Mouse (Mus musculus) forebrain, embryonic 14.5 days (tissue): ENCODE measurements around the gene Ttc16. TPM values are rescaled to one million over a fixed set of nuclear protein-coding genes. Genes with fewer than 3 reads are reported as not detected.
A peak's percentile ranks its signal among the peaks of the same experiment; 100 is the strongest.

Experiments used
- ATAC-seq: fragments of 200-750 bp; cut with Nextera tagmentation; 2 replicates; pipeline ENCODE4 v1.8.0; 2017; ENCODE audit warnings: mild to moderate bottlenecking, moderate library complexity
- DNase-seq: peaks from one replicate; pipeline ENCODE4 v3.0.0-alpha.2; 2015; ENCODE audit warnings: low spot score
- H3K27ac ChIP-seq: fragments of 300-500 bp; sonication (generic); 2 replicates; pipeline ENCODE4 v1.5.1; 2014; ENCODE audit warnings: low read depth, mild to moderate bottlenecking, control low read depth, low read length, moderate library complexity
- H3K27me3 ChIP-seq: fragments of 300-500 bp; sonication (generic); replicated peaks from 2 replicates; pipeline ENCODE4 v1.6.1; 2014; ENCODE audit warnings: low read length, control low read depth, mixed read lengths; ENCODE audit not compliant: control insufficient read depth, insufficient read depth
- H3K36me3 ChIP-seq: fragments of 300-500 bp; sonication (generic); 2 replicates; pipeline ENCODE4 v1.6.1; 2014; ENCODE audit warnings: low read length, control low read depth; ENCODE audit not compliant: control insufficient read depth, insufficient read depth
- H3K4me1 ChIP-seq: fragments of 300-500 bp; sonication (generic); 2 replicates; pipeline ENCODE4 v1.6.1; 2014; ENCODE audit warnings: antibody characterized with exemption, low read length, control low read depth; ENCODE audit not compliant: control insufficient read depth, insufficient read depth
- H3K4me2 ChIP-seq: fragments of 300-500 bp; sonication (generic); 2 replicates; pipeline ENCODE4 v1.6.1; 2014; ENCODE audit warnings: mild to moderate bottlenecking, control low read depth, low read length
- H3K4me3 ChIP-seq: fragments of 300-500 bp; sonication (generic); 2 replicates; pipeline ENCODE4 v1.5.1; 2014; ENCODE audit warnings: low read depth, low read length, control low read depth
- H3K9ac ChIP-seq: fragments of 300-500 bp; sonication (generic); 2 replicates; pipeline ENCODE4 v1.6.1; 2014; ENCODE audit warnings: mild to moderate bottlenecking, low read length, control low read depth, moderate library complexity
- H3K9me3 ChIP-seq: fragments of 300-500 bp; sonication (generic); replicated peaks from 2 replicates; pipeline ENCODE4 v1.6.1; 2016; ENCODE audit warnings: low read length, control low read depth, mixed read lengths; ENCODE audit not compliant: control insufficient read depth
- WGBS: fragments of 180-500 bp; shearing (Covaris S2); extraction: QIAGEN DNeasy Blood & Tissue Kit; methylation state at CpG from one replicate; pipeline ENCODE4 v1.1.7; 2014; 5-methylcytosine and 5-hydroxymethylcytosine counted together
- polyA plus RNA-seq: library from polyadenylated mRNA; unstranded; fragments of >200 nt; fragmentation: Nextera tagmentation; extraction: Ambion mirVana; gene quantifications from 2 replicates; pipeline ENCODE4 v1.2.1, GENCODE M21; 2014

The Ttc16 gene
- polyA plus RNA-seq, 1 experiment from 2014 or later = 0.27 TPM

GRCm38 (mm10) chr2:32720681-32721229 lies 54.7 kb downstream of the Ttc16 start, which contains the start of gene Sh2d3c:
Gene Sh2d3c, plus strand, starts transcription at chr2:32721055.
- Histone ChIP-seq H3K4me2 (no peak within 1 kb of the TSS), H3K9ac (no peak within 1 kb of the TSS), H3K4me3 (no peak within 1 kb of the TSS), H3K4me1 (no peaks in the 10 kb centered on the region), H3K9me3 (no peaks in the 10 kb centered on the region), H3K27ac (no peak within 1 kb of the TSS), H3K36me3 (no peaks in the 10 kb centered on the region), H3K27me3 (no peaks in the 10 kb centered on the region)
- WGBS = 64% methylated on average over 8 of the region's 8 CpGs
- ATAC-seq (no peak), DNase-seq (no peak)

DNA sequence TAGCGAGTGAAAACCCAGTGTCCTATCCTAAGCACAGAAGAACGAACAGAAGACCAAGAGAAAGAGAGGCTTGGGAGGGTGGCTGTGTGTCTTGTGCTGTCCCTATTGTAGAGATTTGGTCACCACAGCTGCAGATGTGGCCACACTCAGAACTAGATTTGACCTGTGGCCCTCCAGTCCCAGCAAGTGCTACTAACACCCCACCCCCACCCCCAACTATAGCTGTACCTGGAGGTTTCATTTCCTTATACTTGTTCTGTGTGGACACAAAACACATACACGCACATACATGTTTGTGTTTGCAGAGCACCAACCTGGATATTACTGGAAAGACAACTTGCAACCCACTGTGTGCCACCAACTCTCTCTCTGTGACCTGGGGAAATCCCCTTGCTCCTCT lies 55.4 kb downstream of the Ttc16 start:
- Histone ChIP-seq H3K27ac (no peak overlapping the region), H3K4me2 (no peak overlapping the region), H3K4me3 (no peak overlapping the region), H3K9me3 (no peaks in the 10 kb centered on the region), H3K36me3 (no peaks in the 10 kb centered on the region), H3K4me1 (no peaks in the 10 kb centered on the region), H3K27me3 (no peaks in the 10 kb centered on the region), H3K9ac (no peak overlapping the region)
- no peak for DNase-seq
- WGBS = 92% methylated on average over 3 of the region's 3 CpGs
- ATAC-seq = no peak

DNA sequence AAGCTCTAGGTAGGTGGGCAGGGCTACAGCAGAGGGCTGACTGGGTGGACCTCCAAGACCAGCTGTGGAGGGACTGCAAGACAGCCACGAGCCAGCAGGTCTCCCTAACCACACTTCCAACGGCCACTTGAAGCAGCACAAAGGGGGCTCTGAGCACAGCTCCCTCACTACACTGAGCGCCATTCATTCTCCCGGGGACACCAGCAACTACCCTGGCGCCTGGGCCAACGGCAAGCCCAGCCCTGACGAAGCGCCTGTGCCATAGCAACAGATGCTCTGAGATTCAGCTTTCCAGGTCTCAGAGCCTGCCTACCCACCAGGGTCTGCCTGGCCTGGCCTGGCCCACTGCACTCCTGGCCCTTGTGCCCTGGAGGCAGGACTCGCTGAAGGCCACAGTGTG lies 56.7 kb downstream of the Ttc16 start:
- Histone ChIP-seq H3K4me1 (peaks cover 4% of the 10 kb centered on the region), H3K36me3 (no peaks in the 10 kb centered on the region), H3K9ac (no peak overlapping the region; the same call in 1 of the 2 replicates), H3K9me3 (no peaks in the 10 kb centered on the region), H3K27ac (no peak overlapping the region), H3K4me2 (no peak overlapping the region), H3K4me3 (no peak overlapping the region), H3K27me3 (no peaks in the 10 kb centered on the region)
- DNase-seq (no peak), ATAC-seq (peak; percentile 51)
- 33% methylated on average over 9 of the region's 9 CpGs for WGBS

DNA sequence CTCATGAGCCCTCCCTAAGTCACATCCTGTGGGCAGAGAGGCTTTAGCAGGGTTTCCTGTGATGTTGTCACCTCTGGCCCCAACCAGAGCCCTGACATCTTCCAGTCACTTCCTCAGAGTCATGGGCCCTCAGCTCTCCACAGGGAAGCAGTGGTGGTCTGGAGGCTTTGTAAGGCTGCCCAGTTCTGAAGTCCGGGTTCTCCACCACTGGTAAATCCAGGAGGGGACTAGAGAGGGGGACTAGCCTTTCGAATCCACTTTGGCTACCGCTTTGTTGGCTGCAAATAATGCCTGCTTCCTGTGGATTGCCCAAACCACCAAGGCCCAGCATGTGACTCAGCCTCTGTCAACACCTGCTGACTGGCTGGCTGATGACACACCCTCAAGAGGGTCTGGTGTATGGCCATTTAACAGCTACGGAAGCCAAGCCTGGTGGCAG lies 60.4 kb downstream of the Ttc16 start:
- Histone ChIP-seq H3K4me1 (peaks cover 14% of the 10 kb centered on the region), H3K9ac (no peak overlapping the region), H3K27ac (no peak overlapping the region), H3K36me3 (peaks cover 14% of the 10 kb centered on the region), H3K27me3 (no peaks in the 10 kb centered on the region), H3K4me2 (no peak overlapping the region), H3K9me3 (no peaks in the 10 kb centered on the region), H3K4me3 (no peak overlapping the region)
- 65% methylated on average over 4 of the region's 4 CpGs for WGBS
- DNase-seq (no peak), ATAC-seq (no peak)

GRCm38 (mm10) chr2:32714117-32714986 lies 61.1 kb downstream of the Ttc16 start:
- 64% methylated on average over 11 of the region's 11 CpGs for WGBS
- Histone ChIP-seq H3K4me3 (no peak overlapping the region), H3K9ac (peak overlapping the region; percentile 72), H3K27ac (peak overlapping the region; percentile 97), H3K36me3 (peaks cover 20% of the 10 kb centered on the region), H3K4me1 (peaks cover 14% of the 10 kb centered on the region), H3K27me3 (no peaks in the 10 kb centered on the region), H3K4me2 (no peak overlapping the region), H3K9me3 (no peaks in the 10 kb centered on the region)
- DNase-seq (no peak), ATAC-seq (no peak)

DNA sequence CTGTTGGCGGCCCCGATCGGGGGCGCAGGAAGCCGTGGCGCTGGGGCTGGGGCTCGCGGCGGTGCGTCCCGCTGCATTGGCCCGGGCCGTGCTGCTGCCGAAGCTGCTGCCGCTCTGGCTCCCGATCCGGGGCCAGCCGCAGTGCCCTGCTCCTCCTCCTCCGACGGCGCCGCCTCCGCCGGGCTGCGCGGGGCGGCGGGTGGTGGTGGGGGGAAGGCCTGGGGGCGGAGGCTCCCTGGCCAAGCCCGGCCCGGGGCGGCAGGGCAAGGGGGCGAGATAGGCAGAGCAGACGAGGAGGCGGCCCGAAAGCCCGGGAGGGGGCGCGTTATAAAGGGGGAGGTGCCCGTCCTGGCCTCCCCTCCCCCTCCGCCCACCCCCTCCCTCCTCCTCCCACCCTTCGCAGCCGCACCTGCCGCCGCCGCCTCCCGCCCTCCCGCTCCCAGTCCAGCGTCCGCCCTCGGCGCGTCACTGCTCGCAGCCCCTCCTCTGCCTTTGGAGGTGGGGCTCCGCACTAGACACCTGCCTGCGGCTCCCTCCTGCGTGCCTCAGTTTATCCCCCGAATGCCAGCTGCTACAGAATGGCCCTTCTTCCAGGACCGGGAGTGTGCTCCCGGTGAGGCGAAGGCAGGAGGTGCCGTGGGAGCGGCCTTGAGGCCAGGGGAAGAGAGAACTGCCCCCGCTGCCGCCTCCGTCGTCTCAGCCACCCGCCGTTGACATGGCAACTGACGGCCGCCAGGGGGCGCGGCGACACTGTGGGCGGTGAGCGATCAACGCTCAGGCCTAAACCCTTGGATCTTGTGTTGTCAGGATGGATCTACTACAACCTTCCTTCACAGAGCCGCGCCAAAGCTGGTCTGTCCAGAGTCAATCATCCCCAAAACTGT lies 62.3 kb downstream of the Ttc16 start, which contains the start of gene Cdk9:
Gene Cdk9, minus strand, starts transcription at position 143 of the 884 bp plus-strand sequence.
- Histone ChIP-seq H3K4me2 (peak within 1 kb of the TSS; percentile 90), H3K27ac (peak within 1 kb of the TSS; percentile 97), H3K4me1 (peaks cover 14% of the 10 kb centered on the region), H3K4me3 (peak within 1 kb of the TSS; percentile 89), H3K36me3 (peaks cover 31% of the 10 kb centered on the region), H3K9me3 (no peaks in the 10 kb centered on the region), H3K27me3 (no peaks in the 10 kb centered on the region), H3K9ac (peak within 1 kb of the TSS; percentile 72)
- DNase-seq = peak; percentile 93
- ATAC-seq = peak; percentile 92
- under 1% methylated on average over 44 of the region's 79 CpGs for WGBS

- Histone ChIP-seq H3K36me3 (peaks cover 37% of the 10 kb centered on the region), H3K9ac (peak overlapping the region; percentile 72), H3K27ac (peak overlapping the region; percentile 97), H3K4me1 (peaks cover 14% of the 10 kb centered on the region), H3K4me2 (peak overlapping the region; percentile 90), H3K9me3 (no peaks in the 10 kb centered on the region), H3K27me3 (no peaks in the 10 kb centered on the region), H3K4me3 (peak overlapping the region; percentile 89)
- DNase-seq = peak; percentile 95
- under 1% methylated on average over 28 of the region's 44 CpGs for WGBS
- peak; percentile 91 for ATAC-seq
These were observed 62.9 kb downstream of the Ttc16 start for GRCm38 (mm10) chr2:32712586-32712933.

DNA sequence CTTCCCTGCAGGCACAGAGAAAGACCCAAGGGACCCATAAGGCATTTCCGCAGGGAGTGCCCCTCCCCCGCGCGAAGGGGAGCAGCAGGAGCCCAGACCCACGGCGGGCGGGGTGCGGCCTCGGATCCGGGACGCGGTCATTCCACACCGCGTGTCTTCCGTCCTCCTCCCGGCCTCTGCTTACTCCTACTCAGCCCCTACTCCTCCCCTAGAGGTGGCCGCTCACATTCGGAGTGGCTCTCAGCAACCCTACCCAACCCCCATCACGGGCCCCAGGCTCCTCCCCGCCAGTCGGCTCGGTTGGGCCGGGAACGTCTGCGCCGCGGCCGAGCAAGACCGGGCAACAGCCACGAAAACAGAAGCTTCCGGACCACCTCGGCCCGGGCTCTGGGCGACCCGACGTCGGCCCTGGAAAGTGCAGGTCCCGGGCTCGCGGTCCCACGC lies 63.3 kb downstream of the Ttc16 start:
- ATAC-seq (peak; percentile 16), DNase-seq (peak; percentile 41)
- WGBS = under 1% methylated on average over 41 of the region's 41 CpGs
- Histone ChIP-seq H3K27me3 (no peaks in the 10 kb centered on the region), H3K4me2 (peak overlapping the region; percentile 90), H3K9me3 (no peaks in the 10 kb centered on the region), H3K27ac (peak overlapping the region; percentile 97), H3K4me3 (peak overlapping the region; percentile 89), H3K4me1 (peaks cover 14% of the 10 kb centered on the region), H3K36me3 (peaks cover 42% of the 10 kb centered on the region), H3K9ac (peak overlapping the region; percentile 72)
